Mouse (Mus musculus): ENCODE measurements around the gene Cdt1. TPM values are rescaled to one million over a fixed set of nuclear protein-coding genes. Genes with fewer than 3 reads are reported as not detected.

Gene Cdt1
- polyA plus RNA-seq, 1 experiment from 2014 or later, result 23.9 TPM

DNA sequence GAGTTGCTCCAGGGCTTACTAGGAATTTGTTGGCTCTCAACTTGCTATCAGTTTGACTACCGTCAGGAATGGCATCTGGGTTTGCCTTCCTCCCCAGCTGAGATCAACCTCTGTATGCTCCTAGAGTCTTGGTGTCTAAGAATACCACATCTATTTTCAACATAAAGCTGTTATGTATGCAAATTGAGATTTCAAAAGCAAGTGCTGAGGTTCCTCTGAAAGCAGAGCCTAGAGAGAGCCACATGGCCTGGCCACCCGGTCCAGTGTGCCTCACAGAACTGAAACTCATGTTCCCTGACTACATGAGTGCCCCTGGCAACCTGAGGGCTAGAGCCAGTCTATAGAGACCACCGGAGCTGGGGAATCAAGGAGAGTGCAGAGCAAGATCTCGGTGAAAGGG is 37.6 kb downstream of the Cdt1 start:
- H3K9ac ChIP-seq, result no peak overlapping the region
- no peak overlapping the region for H3K4me3 ChIP-seq
- no peaks in the 10 kb centered on the region for H3K9me3 ChIP-seq (replicated peaks)
- WGBS, result 91% methylated on average over 4 of the region's 4 CpGs
- H3K27ac ChIP-seq, result no peak overlapping the region
- H3K27me3 ChIP-seq, result no peaks in the 10 kb centered on the region
- ATAC-seq (ENCODE audit: low FRiP score), result no peak
- H3K36me3 ChIP-seq, result no peaks in the 10 kb centered on the region
- no peak overlapping the region for H3K4me2 ChIP-seq (replicated peaks)
- H3K4me1 ChIP-seq, result peaks cover under 1% of the 10 kb centered on the region; the same call in 1 of the 2 replicates

DNA sequence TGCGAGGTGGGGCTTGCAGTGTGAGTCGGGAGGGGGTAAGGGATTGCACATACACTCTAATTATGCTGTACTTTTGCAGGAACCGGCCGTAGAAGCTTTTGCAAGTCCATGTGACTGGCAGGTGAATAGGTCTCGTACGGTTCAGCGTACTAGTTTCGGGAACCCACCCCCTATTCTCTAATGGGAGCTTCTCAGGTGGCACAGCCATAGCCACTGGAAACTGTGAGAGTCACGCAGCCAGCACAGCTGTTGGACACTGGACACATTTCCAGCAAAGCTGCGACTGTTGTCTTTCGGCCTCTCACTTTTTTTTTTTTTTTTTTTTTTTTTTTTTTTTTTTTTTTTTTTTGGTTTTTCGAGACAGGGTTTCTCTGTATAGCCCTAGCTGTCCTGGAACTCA is 39.0 kb downstream of the Cdt1 start:
- Histone ChIP-seq H3K36me3 (no peaks in the 10 kb centered on the region), H3K27me3 (no peaks in the 10 kb centered on the region), H3K4me3 (no peak overlapping the region), H3K4me1 (peaks cover 9% of the 10 kb centered on the region), H3K9me3 (replicated peaks) (no peaks in the 10 kb centered on the region), H3K9ac (no peak overlapping the region), H3K4me2 (replicated peaks) (no peak overlapping the region), H3K27ac (no peak overlapping the region)
- no peak for ATAC-seq (ENCODE audit: low FRiP score)
- 89% methylated on average over 11 of the region's 12 CpGs for WGBS

DNA sequence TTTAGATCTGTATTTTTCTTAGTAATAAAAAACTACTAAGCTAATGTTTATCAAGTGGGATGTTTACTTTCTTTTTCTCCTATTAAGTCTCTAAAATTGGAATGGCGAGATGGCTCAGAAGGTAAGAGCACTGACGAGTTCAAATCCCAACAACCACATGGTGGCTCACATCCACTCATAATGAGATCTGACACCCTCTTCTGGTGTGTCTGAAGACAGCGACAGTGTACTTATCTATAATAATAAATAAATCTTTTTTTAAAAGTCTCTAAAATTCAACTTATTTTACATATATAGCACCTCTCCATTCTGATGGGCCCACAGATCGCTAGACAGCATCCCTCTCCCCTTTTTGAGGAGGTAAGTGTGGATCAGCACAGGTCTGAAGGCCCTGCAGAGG is 42.4 kb downstream of the Cdt1 start:
- no peak overlapping the region for H3K4me3 ChIP-seq

DNA sequence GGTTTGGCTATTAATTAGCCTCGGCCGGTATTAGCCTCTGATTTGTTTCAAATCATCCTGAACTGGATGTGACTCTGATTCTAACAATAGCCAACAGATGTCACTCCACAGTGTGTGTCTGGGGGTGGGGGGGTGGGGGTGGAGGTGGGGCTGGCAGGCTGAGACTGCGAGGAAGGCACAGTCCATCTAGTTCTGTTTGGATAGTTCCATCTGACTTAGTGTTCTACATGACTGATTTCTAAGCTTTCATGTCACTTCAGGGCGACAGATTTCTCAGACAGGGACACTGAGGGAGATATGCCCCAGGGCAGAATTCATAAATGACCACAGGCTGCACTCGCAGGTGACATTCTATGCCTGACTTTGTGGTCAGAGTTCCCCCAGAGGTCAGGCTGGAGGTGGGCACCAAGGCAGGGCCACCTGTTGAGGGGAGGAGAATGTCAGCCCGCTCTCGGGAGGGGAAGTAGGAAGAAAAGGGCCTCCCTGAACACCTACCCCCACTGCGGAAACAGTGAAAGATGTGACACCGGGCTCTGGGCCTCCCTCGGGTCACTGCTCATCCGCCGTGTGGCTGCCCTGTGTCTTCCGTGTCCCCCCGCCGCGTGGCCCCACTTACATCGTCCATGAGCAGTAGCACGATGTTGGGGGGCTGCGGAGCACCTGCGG is 42.9 kb downstream of the Cdt1 start:
- no peaks in the 10 kb centered on the region for H3K9me3 ChIP-seq (replicated peaks)
- WGBS, result 2% methylated on average over 20 of the region's 20 CpGs
- H3K4me1 ChIP-seq, result peaks cover 18% of the 10 kb centered on the region
- H3K4me3 ChIP-seq, result peak overlapping the region; percentile 60
- ATAC-seq (ENCODE audit: low FRiP score), result peak; percentile 15; the same call in 1 of the 2 replicates
- peak overlapping the region; percentile 76 for H3K27ac ChIP-seq
- no peaks in the 10 kb centered on the region for H3K27me3 ChIP-seq
- peaks cover 12% of the 10 kb centered on the region for H3K36me3 ChIP-seq
- peak overlapping the region; percentile 94 for H3K4me2 ChIP-seq (replicated peaks)
- peak overlapping the region; percentile 72 for H3K9ac ChIP-seq

More for the DNA sequence above, 42.4 kb downstream of the Cdt1 start:
- Histone ChIP-seq H3K9ac (peak overlapping the region; percentile 72; the same call in 1 of the 2 replicates), H3K27ac (no peak overlapping the region), H3K27me3 (no peaks in the 10 kb centered on the region), H3K36me3 (peaks cover 8% of the 10 kb centered on the region; the same call in 1 of the 2 replicates), H3K4me2 (replicated peaks) (peak overlapping the region; percentile 94), H3K4me1 (peaks cover 18% of the 10 kb centered on the region), H3K9me3 (replicated peaks) (no peaks in the 10 kb centered on the region)
- WGBS, result 62% methylated on average over 4 of the region's 4 CpGs
- ATAC-seq (ENCODE audit: low FRiP score), result no peak

DNA sequence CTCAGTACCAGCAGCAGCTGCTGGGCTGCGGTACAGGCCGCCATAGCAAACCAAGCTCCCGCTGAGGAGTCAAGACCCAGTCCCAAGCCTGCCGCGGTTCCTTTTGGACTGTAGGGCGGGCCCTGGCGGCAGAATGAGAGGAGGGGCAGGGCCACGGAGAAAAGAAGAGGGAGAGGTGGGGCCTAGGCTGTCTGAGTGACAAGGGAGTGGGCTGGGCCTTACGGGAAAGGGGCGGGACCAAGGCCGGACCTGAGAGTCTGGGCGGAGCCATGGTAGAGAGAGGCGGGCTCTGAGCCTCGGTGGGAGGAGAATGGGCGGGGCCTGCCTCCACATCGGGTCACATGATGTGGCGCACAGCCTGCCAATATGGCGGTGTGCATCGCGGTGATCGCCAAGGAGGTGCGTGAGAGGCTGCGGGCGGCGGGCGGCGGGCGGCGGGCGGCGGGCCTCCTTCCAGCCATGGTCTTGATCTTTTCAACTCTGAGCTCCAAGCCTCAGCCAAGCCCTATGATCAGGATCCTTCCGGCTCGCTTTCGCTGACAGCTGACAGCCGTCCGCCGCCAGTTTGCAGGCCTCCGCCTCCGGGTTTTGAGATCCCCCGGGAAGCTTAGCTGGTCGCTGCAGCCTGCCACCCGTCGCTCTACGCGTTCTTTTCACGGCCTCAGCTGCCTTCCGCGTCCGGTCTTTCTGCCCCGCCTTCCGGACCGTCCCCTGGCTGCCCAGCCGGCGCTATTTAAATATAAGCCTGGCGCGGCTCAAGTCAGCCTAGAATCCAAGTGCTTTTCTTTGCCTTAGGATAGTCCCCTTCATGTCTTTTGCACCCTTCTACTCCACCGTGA is 43.7 kb downstream of the Cdt1 start, which contains the start of the genes Galns and Trappc2l:
Gene Galns, minus strand, starts transcription at position 169 of the 839 bp plus-strand sequence.
Gene Trappc2l, plus strand, starts transcription at position 346 of the 839 bp plus-strand sequence.
- no peaks in the 10 kb centered on the region for H3K27me3 ChIP-seq
- under 1% methylated on average over 51 of the region's 57 CpGs for WGBS
- peak; percentile 97 for ATAC-seq (ENCODE audit: low FRiP score)
- H3K9me3 ChIP-seq (replicated peaks), result no peaks in the 10 kb centered on the region
- peak within 1 kb of the TSS; percentile 75 for H3K9ac ChIP-seq
- peaks cover 18% of the 10 kb centered on the region for H3K4me1 ChIP-seq
- H3K4me3 ChIP-seq, result peak within 1 kb of the TSS; percentile 60
- H3K27ac ChIP-seq, result peak within 1 kb of the TSS; percentile 86
- peaks cover 14% of the 10 kb centered on the region for H3K36me3 ChIP-seq
- H3K4me2 ChIP-seq (replicated peaks), result peak within 1 kb of the TSS; percentile 94

DNA sequence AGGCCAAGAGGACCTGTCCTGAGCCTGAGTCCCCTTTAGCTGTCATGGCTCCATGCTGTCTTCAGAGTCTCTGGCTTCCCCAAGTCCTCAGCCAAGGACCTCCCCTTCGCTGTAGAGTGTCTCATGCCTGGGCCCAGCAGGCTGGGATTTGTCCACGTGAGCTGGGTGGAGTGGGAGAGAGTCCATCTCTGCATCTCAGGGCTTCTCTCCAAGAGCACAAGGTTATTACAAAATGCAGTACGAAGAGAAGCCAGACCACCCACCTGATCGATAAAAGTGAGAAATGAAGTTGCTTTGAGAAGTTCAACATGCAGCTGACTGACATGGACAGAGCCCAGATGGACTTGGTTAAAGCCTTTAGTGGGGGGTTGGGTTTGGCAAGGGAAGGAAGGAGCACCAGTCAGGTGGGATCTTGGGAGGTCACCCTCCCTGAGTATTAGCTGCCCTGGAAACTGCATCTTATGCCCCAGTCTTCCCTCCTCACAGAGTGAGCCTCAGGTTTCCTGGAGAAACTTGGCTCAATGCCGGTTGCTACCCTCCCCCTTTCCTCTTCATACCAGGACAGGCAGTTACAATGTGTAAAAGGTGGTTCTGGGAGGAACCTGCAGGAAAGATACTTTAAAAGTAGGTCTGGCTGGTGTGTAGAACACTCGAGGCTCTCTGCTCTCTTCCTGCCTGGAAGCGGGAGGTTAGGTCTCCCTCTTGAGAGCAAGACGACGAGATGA is 48.5 kb downstream of the Cdt1 start:
- ATAC-seq (ENCODE audit: low FRiP score), result no peak
- Histone ChIP-seq H3K4me2 (replicated peaks) (no peak overlapping the region), H3K9me3 (replicated peaks) (no peaks in the 10 kb centered on the region), H3K27me3 (no peaks in the 10 kb centered on the region), H3K27ac (no peak overlapping the region), H3K4me3 (no peak overlapping the region), H3K9ac (no peak overlapping the region), H3K36me3 (peaks cover 14% of the 10 kb centered on the region), H3K4me1 (peaks cover 24% of the 10 kb centered on the region)
- WGBS, result 75% methylated on average over 9 of the region's 9 CpGs

DNA sequence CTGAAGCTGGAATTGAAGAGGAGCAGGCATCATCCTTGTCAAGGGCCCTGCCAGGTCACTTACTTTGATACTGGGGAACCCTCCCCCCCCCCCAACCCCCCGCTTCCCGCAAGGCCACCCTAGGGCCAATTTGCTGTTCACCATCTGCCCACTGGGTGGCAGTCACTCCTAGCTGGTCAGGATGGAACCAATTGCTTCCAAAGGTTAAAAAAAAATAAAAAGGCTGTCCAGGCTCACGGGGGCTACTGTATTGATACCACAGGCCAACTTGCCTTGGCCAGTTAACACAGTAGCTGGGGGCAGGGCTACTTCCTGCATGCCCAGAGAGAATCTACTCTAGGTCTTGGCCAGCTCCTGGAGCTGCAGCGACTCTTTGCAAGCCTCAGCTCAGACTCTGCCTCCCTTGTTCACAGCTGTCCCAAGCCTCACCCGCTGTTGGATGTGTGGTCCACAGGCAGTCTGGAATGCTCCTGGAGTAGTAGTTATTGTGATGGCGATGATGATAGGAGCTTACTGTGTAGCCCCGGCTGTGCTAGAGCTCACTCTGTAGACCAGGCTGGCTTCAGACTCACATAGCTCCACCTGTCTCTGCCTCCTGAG is 50.2 kb downstream of the Cdt1 start:
- Histone ChIP-seq H3K27me3 (no peaks in the 10 kb centered on the region), H3K4me2 (replicated peaks) (no peak overlapping the region), H3K4me1 (peaks cover 15% of the 10 kb centered on the region), H3K27ac (no peak overlapping the region), H3K9ac (no peak overlapping the region), H3K36me3 (peaks cover 14% of the 10 kb centered on the region), H3K9me3 (replicated peaks) (no peaks in the 10 kb centered on the region), H3K4me3 (no peak overlapping the region)
- 0 out of 2 replicates have a peak, but pooled peaks have one; percentile 23 for ATAC-seq (ENCODE audit: low FRiP score)
- WGBS, result 34% methylated on average over 5 of the region's 7 CpGs

DNA sequence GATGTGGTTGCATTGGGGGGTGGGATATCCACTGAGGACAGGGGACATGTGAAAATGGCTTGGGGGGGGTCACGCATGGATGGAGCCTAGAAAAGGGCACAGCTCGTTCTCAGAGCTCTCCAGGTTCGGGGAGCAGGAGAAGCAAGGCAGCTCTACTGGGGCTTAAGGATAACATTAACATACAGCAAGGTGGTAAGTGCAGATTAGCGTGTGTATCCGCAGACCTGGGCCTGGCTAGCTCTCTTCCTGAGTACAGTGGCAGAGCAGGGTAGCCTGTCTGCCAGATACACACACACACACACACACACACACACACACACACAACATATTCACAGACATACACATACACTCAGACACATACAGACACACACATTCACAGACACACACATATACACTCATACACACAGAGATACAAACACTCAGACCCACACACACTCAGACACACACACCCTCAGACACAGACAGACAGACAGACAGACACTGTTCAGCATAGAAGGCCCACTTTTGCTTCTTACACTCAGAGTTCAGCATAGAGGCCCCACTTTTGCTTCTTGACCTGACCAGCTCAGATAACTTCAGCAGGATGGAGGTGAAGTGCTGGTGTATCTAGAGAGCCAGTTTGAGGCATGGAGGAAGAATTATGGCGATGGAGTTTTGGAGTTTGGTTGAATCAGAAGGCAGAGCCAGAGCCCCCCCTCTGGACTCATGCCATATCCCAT is 51.0 kb downstream of the Cdt1 start:
- Histone ChIP-seq H3K27me3 (no peaks in the 10 kb centered on the region), H3K36me3 (peaks cover 14% of the 10 kb centered on the region), H3K9me3 (replicated peaks) (no peaks in the 10 kb centered on the region), H3K4me3 (no peak overlapping the region), H3K9ac (no peak overlapping the region; the same call in 1 of the 2 replicates), H3K4me2 (replicated peaks) (no peak overlapping the region), H3K27ac (no peak overlapping the region), H3K4me1 (peaks cover 15% of the 10 kb centered on the region)
- ATAC-seq (ENCODE audit: low FRiP score), result no peak
- WGBS, result 76% methylated on average over 6 of the region's 6 CpGs

DNA sequence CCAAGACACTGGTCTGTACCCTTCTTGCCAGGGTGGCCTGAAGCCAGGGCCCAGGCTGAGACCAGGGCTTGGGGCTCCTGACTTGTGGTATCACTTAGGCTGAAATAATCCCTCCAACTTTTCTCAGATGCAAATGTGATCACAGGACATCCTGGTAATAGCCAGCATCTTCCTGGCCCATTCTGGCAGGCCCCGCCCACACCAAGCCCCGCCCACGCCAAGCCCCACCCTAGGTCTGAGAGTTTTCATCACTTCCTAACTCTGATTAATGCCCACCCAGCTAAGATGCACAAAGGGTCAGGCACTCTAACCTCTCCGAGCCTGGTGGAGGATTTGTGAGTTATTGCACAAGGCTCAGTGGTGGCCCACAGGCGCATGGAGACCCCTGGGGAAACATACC is 52.6 kb downstream of the Cdt1 start:
- 38% methylated on average over 5 of the region's 5 CpGs for WGBS
- Histone ChIP-seq H3K27ac (no peak overlapping the region), H3K4me3 (no peak overlapping the region)

DNA sequence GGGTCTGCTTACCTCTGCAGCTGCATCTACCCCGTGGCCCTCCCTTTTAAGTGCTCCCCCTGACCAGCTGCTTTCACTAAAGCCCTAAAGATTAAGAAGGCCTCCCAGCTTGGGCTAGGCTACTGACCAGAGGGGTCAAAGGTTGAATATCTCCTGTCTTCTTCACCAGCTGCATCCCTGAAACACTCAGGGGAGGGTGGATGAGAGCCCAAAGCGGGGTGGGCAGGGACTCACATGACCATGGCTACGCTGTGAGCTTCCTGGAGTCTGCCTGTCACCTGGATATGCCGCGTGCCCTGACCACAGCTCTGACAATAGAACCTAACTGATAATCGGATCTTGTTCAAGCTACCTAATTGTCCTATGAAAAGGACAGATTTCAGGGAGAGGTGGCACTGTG is 54.9 kb downstream of the Cdt1 start, which contains the start of gene Pabpn1l:
Gene Pabpn1l, minus strand, starts transcription at position 13 of the 400 bp plus-strand sequence.
- Histone ChIP-seq H3K4me3 (no peak within 1 kb of the TSS), H3K4me1 (peaks cover 19% of the 10 kb centered on the region), H3K27me3 (no peaks in the 10 kb centered on the region), H3K9ac (no peak within 1 kb of the TSS), H3K36me3 (no peaks in the 10 kb centered on the region), H3K9me3 (replicated peaks) (no peaks in the 10 kb centered on the region), H3K27ac (no peak within 1 kb of the TSS), H3K4me2 (replicated peaks) (no peak within 1 kb of the TSS)
- no peak for ATAC-seq (ENCODE audit: low FRiP score)
- 72% methylated on average over 6 of the region's 6 CpGs for WGBS

More for the DNA sequence above, 52.6 kb downstream of the Cdt1 start:
- H3K4me1 ChIP-seq, result peaks cover 17% of the 10 kb centered on the region
- H3K9ac ChIP-seq, result no peak overlapping the region
- no peak overlapping the region for H3K4me2 ChIP-seq (replicated peaks)
- H3K27me3 ChIP-seq, result no peaks in the 10 kb centered on the region
- H3K9me3 ChIP-seq (replicated peaks), result no peaks in the 10 kb centered on the region
- no peak for ATAC-seq (ENCODE audit: low FRiP score)
- H3K36me3 ChIP-seq, result peaks cover 5% of the 10 kb centered on the region; the same call in 1 of the 2 replicates

Measured in hindbrain, embryonic 12.5 days (tissue).